Mouse (Mus musculus) cerebellum, adult 2 months (tissue): ENCODE results near the gene Pla2g6. TPM values are rescaled to one million over a fixed set of nuclear protein-coding genes. Genes with fewer than 3 reads are reported as not detected.

ENCODE experiments used
- DNase-seq, 2 experiments: peaks; one replicate each; pipeline ENCODE4 v3.0.0; 2021
- H3K27ac ChIP-seq: fragments of 200-500 bp; 2 replicates; pipeline ENCODE4 v1.5.1; 2012; ENCODE audit warnings: low read length, control low read depth, inconsistent platforms; ENCODE audit not compliant: insufficient read depth
- H3K27me3 ChIP-seq: fragments of 200-500 bp; 2 replicates; pipeline ENCODE4 v1.6.1; 2012; ENCODE audit warnings: inconsistent platforms, mild to moderate bottlenecking, low read length, moderate library complexity; ENCODE audit not compliant: control insufficient read depth, insufficient read depth
- H3K4me1 ChIP-seq: fragments of 200-500 bp; 2 replicates; pipeline ENCODE4 v1.6.1; 2011; ENCODE audit warnings: low read length; ENCODE audit not compliant: control insufficient read depth, insufficient read depth
- H3K4me3 ChIP-seq: fragments of 200-500 bp; replicated peaks from 2 replicates; pipeline ENCODE3; 2011; ENCODE audit warnings: mild to moderate bottlenecking, low read depth, low read length, control low read depth; ENCODE audit not compliant: insufficient read depth
- CTCF ChIP-seq: fragments of 200-500 bp; IDR thresholded peaks from 2 replicates; pipeline ENCODE4 v1.5.1; 2011; ENCODE audit warnings: low read depth, mild to moderate bottlenecking, control low read depth, low read length, moderate library complexity, borderline replicate concordance; ENCODE audit not compliant: insufficient read depth
- POLR2A ChIP-seq: fragments of 200-500 bp; IDR thresholded peaks from 2 replicates; pipeline ENCODE4 v1.6.1; 2011; ENCODE audit warnings: low read length, control low read depth, borderline replicate concordance; ENCODE audit not compliant: insufficient read depth
- WGBS: fragments of 180-500 bp; shearing (Covaris S2); methylation state at CpG from one replicate; pipeline ENCODE4 v1.1.7; 2018; 5-methylcytosine and 5-hydroxymethylcytosine counted together
- polyA plus RNA-seq: library from polyadenylated mRNA; depleted of rRNA; stranded (reverse); fragments of >200 nt; gene quantifications from 2 replicates; pipeline ENCODE4 v1.2.3, GENCODE M21; 2012

Gene Pla2g6
- polyA plus RNA-seq, 1 experiment: 26.1 TPM

DNA sequence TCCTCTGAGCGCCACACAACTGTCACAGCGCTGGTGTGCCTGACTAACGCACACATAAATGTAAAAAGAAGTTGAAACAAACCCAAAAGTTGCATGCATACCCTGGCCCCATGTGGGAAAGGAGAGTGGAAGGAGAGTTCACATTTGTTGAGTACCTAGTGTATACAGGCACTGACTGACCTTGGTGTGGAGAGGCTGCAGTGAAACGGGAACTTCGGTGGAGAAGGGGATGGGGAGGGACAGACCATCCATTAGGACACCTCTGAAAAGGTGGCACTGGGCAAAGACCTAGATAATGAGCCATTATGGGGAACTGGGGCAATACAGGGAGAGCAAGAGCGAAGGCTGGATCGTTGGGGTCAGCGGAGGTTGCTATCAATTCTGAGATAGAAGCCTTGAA, 28.3 kb upstream of the Pla2g6 start:
- H3K4me1 ChIP-seq: 0 out of 2 replicates have a peak, but pooled peaks cover 3% of the 10 kb centered on the region
- H3K27me3 ChIP-seq: no peaks in the 10 kb centered on the region
- H3K4me3 ChIP-seq: no peak overlapping the region
- DNase-seq: no peak
- WGBS: 87% methylated on average over 8 of the region's 8 CpGs
- TF ChIP-seq POLR2A (no peak), CTCF (no peak)
- no peak overlapping the region for H3K27ac ChIP-seq

DNA sequence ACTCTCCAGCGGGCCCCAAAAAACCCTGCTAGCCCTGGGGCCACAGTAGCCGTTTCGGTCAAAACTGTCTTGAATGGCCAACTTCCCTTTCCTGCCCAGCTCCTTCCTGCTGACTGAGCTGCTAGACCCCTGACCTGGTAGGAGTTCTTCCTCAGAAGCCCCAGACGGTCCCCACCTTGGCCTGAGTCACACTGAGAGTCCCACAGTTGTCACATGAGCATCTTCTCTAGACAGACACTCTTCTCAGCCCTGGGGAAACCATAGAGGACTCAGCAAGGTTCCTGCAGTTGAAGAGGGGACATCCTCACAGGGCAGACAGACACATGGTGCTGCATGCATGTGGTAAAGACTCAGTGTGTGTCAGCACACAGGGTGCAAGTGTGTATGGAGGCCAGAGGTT, 26.4 kb upstream of the Pla2g6 start:
- Histone ChIP-seq H3K27ac (no peak overlapping the region), H3K4me1 (0 out of 2 replicates have a peak, but pooled peaks cover 3% of the 10 kb centered on the region), H3K27me3 (no peaks in the 10 kb centered on the region), H3K4me3 (no peak overlapping the region)
- WGBS: 92% methylated on average over 4 of the region's 4 CpGs
- no peak for DNase-seq
- TF ChIP-seq CTCF: no peak
- TF ChIP-seq POLR2A: no peak

- no peaks in the 10 kb centered on the region; the same call in 1 of the 2 replicates for H3K27me3 ChIP-seq
- H3K27ac ChIP-seq: no peak overlapping the region
- WGBS: 71% methylated on average over 5 of the region's 5 CpGs
- no peak overlapping the region for H3K4me3 ChIP-seq
- 0 out of 2 replicates have a peak, but pooled peaks cover 3% of the 10 kb centered on the region for H3K4me1 ChIP-seq
- DNase-seq: no peak
- TF ChIP-seq CTCF (no peak), POLR2A (no peak)
Measured at GRCm38 (mm10) chr15:79353690-79354305, 25.6 kb upstream of the Pla2g6 start.

DNA sequence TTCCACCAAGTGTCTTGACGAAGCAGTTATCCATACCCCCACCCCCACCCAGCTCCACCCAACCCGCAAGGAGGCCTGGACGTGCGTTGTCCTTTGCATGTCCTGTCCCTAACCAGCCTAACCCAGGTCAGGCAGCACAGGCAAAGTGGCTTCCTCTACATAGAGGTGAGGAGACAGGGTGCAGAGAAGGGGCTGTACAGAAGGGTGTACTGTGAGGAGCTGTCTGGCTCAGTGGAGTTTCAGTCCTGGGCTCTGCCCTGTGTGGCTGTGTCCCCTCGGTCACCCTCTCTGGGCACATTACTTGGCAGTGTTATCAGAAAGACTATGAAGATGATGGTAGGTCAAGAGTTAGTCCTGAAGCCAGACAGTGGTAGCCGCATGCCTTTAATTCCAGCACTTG, 24.3 kb upstream of the Pla2g6 start:
- WGBS: 88% methylated on average over 6 of the region's 6 CpGs
- no peak for DNase-seq

DNA sequence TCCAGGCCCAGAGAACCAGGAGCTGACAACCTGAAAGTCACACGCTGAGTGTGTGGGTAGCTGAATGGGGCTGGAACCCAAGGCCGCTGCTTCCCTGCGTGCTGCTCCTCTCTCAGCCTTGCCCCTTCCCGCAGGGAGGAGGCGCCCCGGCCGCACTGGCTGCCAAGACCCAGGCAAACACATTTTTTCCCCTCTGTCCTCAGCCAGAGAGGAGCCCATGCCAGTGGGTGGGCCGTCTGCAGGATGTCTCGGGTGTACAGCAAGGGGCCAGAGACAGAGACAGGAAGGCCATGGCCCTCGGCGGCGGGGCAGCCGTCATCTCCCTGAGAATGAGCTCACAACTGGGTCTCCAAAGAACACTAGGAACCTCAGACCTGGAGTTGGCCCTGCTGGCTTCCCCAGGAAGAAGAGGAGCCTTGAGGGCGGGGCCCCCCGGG, 23.2 kb upstream of the Pla2g6 start:
- no peak overlapping the region for H3K4me3 ChIP-seq
- no peak for DNase-seq
- H3K27me3 ChIP-seq: no peaks in the 10 kb centered on the region; the same call in 1 of the 2 replicates
- no peak overlapping the region for H3K27ac ChIP-seq
- WGBS: 27% methylated on average over 15 of the region's 15 CpGs
- peaks cover 3% of the 10 kb centered on the region; the same call in 1 of the 2 replicates for H3K4me1 ChIP-seq
- TF ChIP-seq CTCF (no peak), POLR2A (no peak)

More for the DNA sequence above, 24.3 kb upstream of the Pla2g6 start:
- Histone ChIP-seq H3K27ac (no peak overlapping the region), H3K27me3 (no peaks in the 10 kb centered on the region; the same call in 1 of the 2 replicates), H3K4me3 (no peak overlapping the region), H3K4me1 (0 out of 2 replicates have a peak, but pooled peaks cover 3% of the 10 kb centered on the region)
- TF ChIP-seq POLR2A (no peak), CTCF (no peak)

GRCm38 (mm10) chr15:79350866-79351265, 22.7 kb upstream of the Pla2g6 start:
- Histone ChIP-seq H3K4me3 (no peak overlapping the region), H3K4me1 (peaks cover 3% of the 10 kb centered on the region; the same call in 1 of the 2 replicates), H3K27me3 (no peaks in the 10 kb centered on the region; the same call in 1 of the 2 replicates), H3K27ac (no peak overlapping the region)
- 98% methylated on average over 4 of the region's 4 CpGs for WGBS
- no peak for TF ChIP-seq POLR2A
- no peak for TF ChIP-seq CTCF
- DNase-seq: no peak

DNA sequence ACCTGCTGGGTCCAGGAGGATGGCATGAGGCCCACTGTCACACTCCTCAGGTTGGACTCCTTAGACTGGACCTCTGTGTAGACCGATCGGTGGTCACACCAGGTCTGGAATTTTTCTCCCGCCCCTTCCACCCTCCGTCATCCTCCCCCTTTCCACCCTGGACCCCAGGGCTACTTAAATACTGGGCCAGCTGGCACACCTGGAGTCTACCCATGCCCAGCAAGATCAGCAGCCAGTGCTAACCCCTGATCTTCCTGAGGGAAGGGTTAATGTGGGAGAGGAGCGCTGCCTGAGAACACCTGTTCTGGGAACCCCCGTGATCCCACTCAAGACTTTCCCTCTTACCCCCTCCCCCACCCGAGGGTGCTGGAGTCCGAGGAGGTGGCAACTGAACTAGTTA, 20.5 kb upstream of the Pla2g6 start:
- H3K27ac ChIP-seq: no peak overlapping the region

More for the DNA sequence above, 20.5 kb upstream of the Pla2g6 start:
- TF ChIP-seq CTCF: no peak
- no peak for TF ChIP-seq POLR2A
- DNase-seq: no peak
- H3K27me3 ChIP-seq: no peaks in the 10 kb centered on the region; the same call in 1 of the 2 replicates
- 53% methylated on average over 8 of the region's 8 CpGs for WGBS
- H3K4me1 ChIP-seq: peaks cover 3% of the 10 kb centered on the region; the same call in 1 of the 2 replicates
- no peak overlapping the region for H3K4me3 ChIP-seq
